Comparison of ENCODE assay signal across 10 mouse cellular contexts in genomic region chr5:142850916-142851680, GRCm38 (mm10).
"Had no signal": no experiment of that assay in that cellular context is flagged by ENCODE, and none has a peak within 500 bp of the region (broad histone marks: within the 10 kb centered on the region; RNA-seq: fewer than 3 reads in every experiment).

No protein-coding gene starts in this region.

- H3K4me2 ChIP-seq: limb, embryonic 13.5 days; midbrain, embryonic 13.5 days; stomach, embryonic 15.5 days had no signal

- ATAC-seq: midbrain, embryonic 13.5 days had no signal

- DNase-seq: left cerebral cortex, postnatal 4 days; lung, adult 18-20 months; lung, postnatal 36 days; right cerebral cortex, adult 18-20 months; right cerebral cortex, postnatal 25 days; thymus, postnatal 36 days had no signal

- H3K27ac ChIP-seq: limb, embryonic 13.5 days; liver, embryonic 14.5 days; midbrain, embryonic 13.5 days; stomach, embryonic 15.5 days had no signal

- H3K36me3 ChIP-seq: limb, embryonic 13.5 days; midbrain, embryonic 13.5 days; stomach, embryonic 15.5 days had no signal

- H3K4me1 ChIP-seq: limb, embryonic 13.5 days; midbrain, embryonic 13.5 days; stomach, embryonic 15.5 days had no signal

- H3K4me3 ChIP-seq: limb, embryonic 13.5 days; midbrain, embryonic 13.5 days; stomach, embryonic 15.5 days had no signal

- H3K27me3 ChIP-seq: limb, embryonic 13.5 days; midbrain, embryonic 13.5 days; stomach, embryonic 15.5 days had no signal

- H3K9me3 ChIP-seq: midbrain, embryonic 13.5 days; stomach, embryonic 15.5 days had no signal

- H3K9ac ChIP-seq: limb, embryonic 13.5 days; liver, embryonic 14.5 days; midbrain, embryonic 13.5 days; stomach, embryonic 15.5 days had no signal
